Mouse (Mus musculus) erythroblast, embryonic 14.5 days (primary cell): ENCODE data around the gene Sez6. TPM values are rescaled to one million over a fixed set of nuclear protein-coding genes. Genes with fewer than 3 reads are reported as not detected.

Experiments used
- H3K27me3 ChIP-seq: 2 replicates; pipeline ENCODE4 v1.6.1; 2012; ENCODE audit warnings: inconsistent platforms; ENCODE audit not compliant: control insufficient read depth
- H3K36me3 ChIP-seq: 2 replicates; pipeline ENCODE4 v1.6.1; 2012; ENCODE audit warnings: mild to moderate bottlenecking, inconsistent platforms; ENCODE audit not compliant: control insufficient read depth
- H3K4me1 ChIP-seq: 2 replicates; pipeline ENCODE4 v1.6.1; 2012; ENCODE audit warnings: inconsistent platforms; ENCODE audit not compliant: control insufficient read depth
- H3K4me3 ChIP-seq: replicated peaks from 2 replicates; pipeline ENCODE3; 2012; ENCODE audit warnings: moderate library complexity, mild to moderate bottlenecking, inconsistent platforms
- H3K9me3 ChIP-seq: 2 replicates; pipeline ENCODE4 v1.6.1; 2012; ENCODE audit warnings: low read length, inconsistent platforms, mixed read lengths; ENCODE audit not compliant: control insufficient read depth
- GATA1 ChIP-seq: IDR thresholded peaks from 2 replicates; pipeline ENCODE4 v1.6.1; 2012; ENCODE audit warnings: low read length, inconsistent platforms, mixed read lengths
- TAL1 ChIP-seq: IDR thresholded peaks from 3 replicates; pipeline ENCODE4 v1.6.1; 2012; ENCODE audit warnings: low read length, inconsistent platforms, mixed read lengths
- polyA plus RNA-seq: library from polyadenylated mRNA; stranded (reverse); fragments of >175 nt; gene quantifications from 2 replicates; pipeline ENCODE4 v1.2.3, GENCODE M21; 2012

The Sez6 gene
- polyA plus RNA-seq, 1 experiment: not detected

GRCm38 (mm10) chr11:77903761-77904160 lies 26.8 kb upstream of the Sez6 start:
- H3K9me3 ChIP-seq: no peaks in the 10 kb centered on the region
- TF ChIP-seq TAL1 (no peak), GATA1 (no peak)

GRCm38 (mm10) chr11:77904707-77905106 lies 25.9 kb upstream of the Sez6 start:
- no peak overlapping the region for H3K4me3 ChIP-seq
- no peaks in the 10 kb centered on the region for H3K4me1 ChIP-seq
- H3K9me3 ChIP-seq: no peaks in the 10 kb centered on the region
- peaks cover 49% of the 10 kb centered on the region for H3K27me3 ChIP-seq
- no peak for TF ChIP-seq GATA1
- no peaks in the 10 kb centered on the region for H3K36me3 ChIP-seq

More at GRCm38 (mm10) chr11:77903761-77904160, 26.8 kb upstream of the Sez6 start:
- no peaks in the 10 kb centered on the region for H3K36me3 ChIP-seq
- peaks cover 49% of the 10 kb centered on the region for H3K27me3 ChIP-seq
- H3K4me1 ChIP-seq: no peaks in the 10 kb centered on the region
- no peak overlapping the region for H3K4me3 ChIP-seq

GRCm38 (mm10) chr11:77906097-77906687 lies 24.4 kb upstream of the Sez6 start:
- TF ChIP-seq TAL1 (no peak), GATA1 (no peak)
- Histone ChIP-seq H3K9me3 (no peaks in the 10 kb centered on the region), H3K4me1 (no peaks in the 10 kb centered on the region), H3K4me3 (no peak overlapping the region), H3K27me3 (peaks cover 49% of the 10 kb centered on the region), H3K36me3 (no peaks in the 10 kb centered on the region)

GRCm38 (mm10) chr11:77906747-77907174 lies 23.8 kb upstream of the Sez6 start:
- no peaks in the 10 kb centered on the region for H3K36me3 ChIP-seq
- TF ChIP-seq GATA1 (no peak), TAL1 (no peak)
- H3K27me3 ChIP-seq: peaks cover 46% of the 10 kb centered on the region

GRCm38 (mm10) chr11:77908468-77908867 lies 22.1 kb upstream of the Sez6 start:
- Histone ChIP-seq H3K4me1 (no peaks in the 10 kb centered on the region), H3K27me3 (peaks cover 54% of the 10 kb centered on the region), H3K4me3 (no peak overlapping the region), H3K9me3 (no peaks in the 10 kb centered on the region), H3K36me3 (no peaks in the 10 kb centered on the region)
- TF ChIP-seq TAL1: no peak
- no peak for TF ChIP-seq GATA1

More at GRCm38 (mm10) chr11:77906747-77907174, 23.8 kb upstream of the Sez6 start:
- Histone ChIP-seq H3K9me3 (no peaks in the 10 kb centered on the region), H3K4me3 (no peak overlapping the region), H3K4me1 (no peaks in the 10 kb centered on the region)

- TF ChIP-seq GATA1: no peak
- TF ChIP-seq TAL1: no peak
- no peaks in the 10 kb centered on the region for H3K4me1 ChIP-seq
- H3K9me3 ChIP-seq: no peaks in the 10 kb centered on the region
- H3K36me3 ChIP-seq: no peaks in the 10 kb centered on the region
- peaks cover 58% of the 10 kb centered on the region for H3K27me3 ChIP-seq
- H3K4me3 ChIP-seq: no peak overlapping the region
Measured at GRCm38 (mm10) chr11:77909376-77909775, 21.2 kb upstream of the Sez6 start.

GRCm38 (mm10) chr11:77909776-77910175 lies 20.8 kb upstream of the Sez6 start:
- Histone ChIP-seq H3K4me3 (no peak overlapping the region), H3K4me1 (no peaks in the 10 kb centered on the region), H3K9me3 (no peaks in the 10 kb centered on the region), H3K36me3 (no peaks in the 10 kb centered on the region), H3K27me3 (peaks cover 62% of the 10 kb centered on the region)
- no peak for TF ChIP-seq GATA1
- TF ChIP-seq TAL1: no peak

- Histone ChIP-seq H3K4me3 (no peak overlapping the region), H3K27me3 (peaks cover 64% of the 10 kb centered on the region), H3K4me1 (no peaks in the 10 kb centered on the region), H3K9me3 (no peaks in the 10 kb centered on the region), H3K36me3 (no peaks in the 10 kb centered on the region)
- TF ChIP-seq GATA1 (no peak), TAL1 (no peak)
Measured at GRCm38 (mm10) chr11:77913505-77913904, 17.1 kb upstream of the Sez6 start.

GRCm38 (mm10) chr11:77914598-77915260 lies 15.9 kb upstream of the Sez6 start:
- TF ChIP-seq GATA1: no peak
- no peak for TF ChIP-seq TAL1
- Histone ChIP-seq H3K9me3 (no peaks in the 10 kb centered on the region), H3K27me3 (peaks cover 57% of the 10 kb centered on the region), H3K4me1 (no peaks in the 10 kb centered on the region), H3K4me3 (no peak overlapping the region), H3K36me3 (no peaks in the 10 kb centered on the region)
